Mouse (Mus musculus): Measurements from ENCODE around the gene Iqschfp. TPM values are rescaled to one million over a fixed set of nuclear protein-coding genes. Genes with fewer than 3 reads are reported as not detected.

Gene Iqschfp
- polyA plus RNA-seq, 1 experiment from 2014 or later: 0.10 TPM

GRCm38 (mm10) chr3:68660538-68660937, 768.5 kb downstream of the Iqschfp start:
- Histone ChIP-seq H3K9ac (no peak overlapping the region), H3K27me3 (replicated peaks) (no peaks in the 10 kb centered on the region), H3K4me3 (replicated peaks) (no peak overlapping the region), H3K4me2 (no peak overlapping the region), H3K4me1 (no peaks in the 10 kb centered on the region), H3K9me3 (no peaks in the 10 kb centered on the region), H3K36me3 (no peaks in the 10 kb centered on the region), H3K27ac (no peak overlapping the region)
- 61% methylated on average over 4 of the region's 4 CpGs for WGBS
- ATAC-seq (ENCODE audit: insufficient read depth, low FRiP score, low read depth): no peak

- ATAC-seq (ENCODE audit: insufficient read depth, low FRiP score, low read depth): no peak
- no peaks in the 10 kb centered on the region for H3K9me3 ChIP-seq
- H3K4me1 ChIP-seq: no peaks in the 10 kb centered on the region
- no peak overlapping the region for H3K4me3 ChIP-seq (replicated peaks)
- H3K27me3 ChIP-seq (replicated peaks): no peaks in the 10 kb centered on the region
- no peak overlapping the region for H3K27ac ChIP-seq
- no peak overlapping the region for H3K9ac ChIP-seq
- no peak overlapping the region for H3K4me2 ChIP-seq
- WGBS: 63% methylated on average over 5 of the region's 5 CpGs
- H3K36me3 ChIP-seq: no peaks in the 10 kb centered on the region
These were observed 770.4 kb downstream of the Iqschfp start for GRCm38 (mm10) chr3:68662386-68662785.

- H3K9me3 ChIP-seq: no peaks in the 10 kb centered on the region
- H3K4me2 ChIP-seq: no peak overlapping the region
- H3K36me3 ChIP-seq: no peaks in the 10 kb centered on the region
- no peak overlapping the region for H3K4me3 ChIP-seq (replicated peaks)
- H3K27ac ChIP-seq: no peak overlapping the region
- no peaks in the 10 kb centered on the region for H3K4me1 ChIP-seq
- no peak overlapping the region for H3K9ac ChIP-seq
- WGBS: 79% methylated on average over 6 of the region's 6 CpGs
- no peak for ATAC-seq (ENCODE audit: insufficient read depth, low FRiP score, low read depth)
- H3K27me3 ChIP-seq (replicated peaks): no peaks in the 10 kb centered on the region
These were observed 772.3 kb downstream of the Iqschfp start for GRCm38 (mm10) chr3:68664337-68664736.

DNA sequence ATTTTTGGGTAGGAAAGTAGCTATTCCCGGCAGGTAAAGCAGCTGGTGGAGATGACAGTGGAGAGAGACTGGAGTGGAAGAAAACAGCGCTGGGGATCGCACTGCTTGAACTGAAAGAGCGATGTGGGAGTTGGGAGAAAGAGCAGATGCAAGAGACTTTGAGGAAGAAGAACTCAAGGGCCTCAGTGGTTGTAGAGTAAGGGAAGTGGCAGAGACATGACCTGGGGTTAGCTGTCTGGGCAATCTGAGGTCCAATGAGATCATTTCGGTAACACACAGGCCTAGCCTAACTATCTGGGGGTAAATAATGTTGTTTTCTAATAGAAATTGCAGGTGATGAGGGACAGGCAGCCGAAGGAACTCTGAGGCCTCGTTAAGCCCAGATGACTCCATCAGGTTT, 774.3 kb downstream of the Iqschfp start:
- Histone ChIP-seq H3K4me2 (no peak overlapping the region), H3K9me3 (no peaks in the 10 kb centered on the region), H3K4me3 (replicated peaks) (no peak overlapping the region), H3K9ac (no peak overlapping the region), H3K36me3 (no peaks in the 10 kb centered on the region), H3K27me3 (replicated peaks) (no peaks in the 10 kb centered on the region), H3K27ac (no peak overlapping the region), H3K4me1 (no peaks in the 10 kb centered on the region)
- no peak for ATAC-seq (ENCODE audit: insufficient read depth, low FRiP score, low read depth)
- WGBS: 83% methylated on average over 7 of the region's 7 CpGs

DNA sequence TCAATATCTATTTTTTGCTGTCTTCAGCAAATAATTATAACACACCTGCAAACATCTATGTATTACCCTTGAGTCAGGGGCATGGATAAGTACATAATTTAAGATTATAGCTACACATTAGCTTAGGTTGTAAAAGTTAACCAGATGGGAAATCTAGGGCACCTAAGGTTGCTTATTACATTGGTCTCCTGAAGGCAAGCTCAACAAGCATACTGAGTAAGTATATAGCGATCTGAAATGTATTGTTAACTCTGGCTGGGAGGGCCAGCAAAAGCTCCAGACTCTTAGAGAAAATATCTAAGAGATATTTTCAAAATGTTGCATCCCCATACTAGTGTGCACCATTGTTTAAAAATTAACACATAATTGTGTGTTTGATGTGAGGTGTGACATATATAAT, 775.8 kb downstream of the Iqschfp start:
- ATAC-seq (ENCODE audit: insufficient read depth, low FRiP score, low read depth): no peak
- Histone ChIP-seq H3K4me2 (no peak overlapping the region), H3K9ac (no peak overlapping the region), H3K27ac (no peak overlapping the region), H3K36me3 (no peaks in the 10 kb centered on the region), H3K27me3 (replicated peaks) (no peaks in the 10 kb centered on the region), H3K4me3 (replicated peaks) (no peak overlapping the region), H3K9me3 (no peaks in the 10 kb centered on the region), H3K4me1 (no peaks in the 10 kb centered on the region)
- 86% methylated on average over 1 of the region's 1 CpGs for WGBS

GRCm38 (mm10) chr3:68669418-68669974, 777.5 kb downstream of the Iqschfp start:
- no peak overlapping the region for H3K4me2 ChIP-seq
- no peaks in the 10 kb centered on the region for H3K36me3 ChIP-seq
- H3K27ac ChIP-seq: no peak overlapping the region
- no peaks in the 10 kb centered on the region for H3K9me3 ChIP-seq
- no peaks in the 10 kb centered on the region for H3K27me3 ChIP-seq (replicated peaks)
- no peak overlapping the region for H3K4me3 ChIP-seq (replicated peaks)
- no peaks in the 10 kb centered on the region for H3K4me1 ChIP-seq
- ATAC-seq (ENCODE audit: insufficient read depth, low FRiP score, low read depth): no peak
- 72% methylated on average over 5 of the region's 5 CpGs for WGBS
- no peak overlapping the region for H3K9ac ChIP-seq

- 58% methylated on average over 2 of the region's 2 CpGs for WGBS
- no peak for ATAC-seq (ENCODE audit: insufficient read depth, low FRiP score, low read depth)
- Histone ChIP-seq H3K4me1 (0 out of 2 replicates have a peak, but pooled peaks cover 5% of the 10 kb centered on the region), H3K27me3 (replicated peaks) (no peaks in the 10 kb centered on the region), H3K36me3 (no peaks in the 10 kb centered on the region), H3K9me3 (no peaks in the 10 kb centered on the region), H3K4me3 (replicated peaks) (no peak overlapping the region), H3K27ac (no peak overlapping the region), H3K4me2 (no peak overlapping the region), H3K9ac (no peak overlapping the region)
These were observed 782.7 kb downstream of the Iqschfp start for GRCm38 (mm10) chr3:68674721-68675120.

DNA sequence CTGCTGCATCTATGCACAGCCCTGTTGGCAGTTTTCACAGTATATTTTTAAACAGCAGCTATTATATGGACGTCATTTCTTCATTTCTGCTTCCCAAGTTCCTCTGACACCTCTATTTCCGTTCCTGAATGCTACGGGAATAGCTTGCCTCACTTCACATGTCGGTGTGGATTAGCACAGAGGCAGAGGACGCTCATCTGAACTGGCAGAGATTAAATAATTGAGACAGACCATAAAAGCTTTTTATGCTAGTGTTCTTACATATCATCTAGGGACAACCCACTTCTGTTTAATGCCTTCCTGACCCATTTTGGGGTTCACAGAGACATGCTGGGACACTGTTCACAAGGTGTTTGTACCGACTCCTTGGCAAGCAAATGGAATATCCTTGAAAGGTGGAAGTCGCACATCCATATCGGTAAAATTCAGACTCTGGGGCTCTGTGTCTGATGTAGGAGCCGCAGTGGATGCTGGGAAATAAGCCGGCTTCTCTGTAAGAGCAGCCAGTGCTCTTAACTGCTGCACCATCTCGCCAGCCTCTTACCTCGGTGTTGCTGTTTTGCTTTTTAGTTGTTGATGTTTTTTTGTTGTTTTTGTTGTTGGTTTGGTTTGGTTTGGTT, 783.3 kb downstream of the Iqschfp start:
- Histone ChIP-seq H3K27me3 (replicated peaks) (no peaks in the 10 kb centered on the region), H3K9ac (no peak overlapping the region), H3K27ac (no peak overlapping the region), H3K36me3 (no peaks in the 10 kb centered on the region), H3K9me3 (no peaks in the 10 kb centered on the region), H3K4me2 (no peak overlapping the region), H3K4me3 (replicated peaks) (no peak overlapping the region), H3K4me1 (0 out of 2 replicates have a peak, but pooled peaks cover 5% of the 10 kb centered on the region)
- no peak for ATAC-seq (ENCODE audit: insufficient read depth, low FRiP score, low read depth)
- 84% methylated on average over 12 of the region's 12 CpGs for WGBS

Other genes starting within 250 kb of the Iqschfp start
- gene Iqcj, start within 50 bp of the Iqschfp start, polyA plus RNA-seq (2015; fragmentation: Nextera tagmentation; extraction: Ambion mirVana): not detected in 2 replicates
- gene Schip1, start 172.6 kb downstream of the Iqschfp start, polyA plus RNA-seq (2015; fragmentation: Nextera tagmentation; extraction: Ambion mirVana): 49.4 and 50.1 TPM in 2 replicates